Mouse (Mus musculus): ENCODE results near the gene Lrrc3c. TPM values are rescaled to one million over a fixed set of nuclear protein-coding genes. Genes with fewer than 3 reads are reported as not detected.

The Lrrc3c gene
- total RNA-seq (2015; ENCODE audit: low replicate concordance) (not detected in 2 replicates), total RNA-seq (2017; ENCODE audit: low replicate concordance) (not detected in 2 replicates)

- 0 out of 2 replicates have a peak, but pooled peaks have one; percentile 3 for ATAC-seq (replicated peaks; ENCODE audit: low FRiP score, poor library complexity, severe bottlenecking)
Observed at GRCm38 (mm10) chr11:98597991-98598390, at the start of gene Lrrc3c. Lrrc3c (plus strand) TSS chr11:98598291.

- ATAC-seq (replicated peaks; ENCODE audit: low FRiP score, poor library complexity, severe bottlenecking) = no peak
Observed at GRCm38 (mm10) chr11:98549363-98549762, 48.7 kb upstream of the Lrrc3c start.

GRCm38 (mm10) chr11:98550311-98550974 is 47.6 kb upstream of the Lrrc3c start:
- no peak; the same call in 1 of the 2 replicates for ATAC-seq (replicated peaks; ENCODE audit: low FRiP score, poor library complexity, severe bottlenecking)

GRCm38 (mm10) chr11:98550975-98551828 is 46.9 kb upstream of the Lrrc3c start, which contains the start of gene Zpbp2:
Zpbp2 (plus strand) TSS chr11:98551097.
- ATAC-seq (replicated peaks; ENCODE audit: low FRiP score, poor library complexity, severe bottlenecking) = peak; percentile 95

- no peak for ATAC-seq (replicated peaks; ENCODE audit: low FRiP score, poor library complexity, severe bottlenecking)
Observed at GRCm38 (mm10) chr11:98553966-98554365, 44.1 kb upstream of the Lrrc3c start.

- ATAC-seq (replicated peaks; ENCODE audit: low FRiP score, poor library complexity, severe bottlenecking) = no peak
Observed at GRCm38 (mm10) chr11:98555124-98555700, 42.9 kb upstream of the Lrrc3c start.

- no peak for ATAC-seq (replicated peaks; ENCODE audit: low FRiP score, poor library complexity, severe bottlenecking)
Observed at GRCm38 (mm10) chr11:98560942-98561341, 37.1 kb upstream of the Lrrc3c start.

- ATAC-seq (replicated peaks; ENCODE audit: low FRiP score, poor library complexity, severe bottlenecking) = no peak
Observed at GRCm38 (mm10) chr11:98563025-98563424, 35.1 kb upstream of the Lrrc3c start.

GRCm38 (mm10) chr11:98563921-98564414 is 34.1 kb upstream of the Lrrc3c start:
- no peak for ATAC-seq (replicated peaks; ENCODE audit: low FRiP score, poor library complexity, severe bottlenecking)

GRCm38 (mm10) chr11:98568326-98568725 is 29.8 kb upstream of the Lrrc3c start:
- 0 out of 2 replicates have a peak, but pooled peaks have one; percentile 41 for ATAC-seq (replicated peaks; ENCODE audit: low FRiP score, poor library complexity, severe bottlenecking)

GRCm38 (mm10) chr11:98569461-98569860 is 28.6 kb upstream of the Lrrc3c start:
- no peak for ATAC-seq (replicated peaks; ENCODE audit: low FRiP score, poor library complexity, severe bottlenecking)

- ATAC-seq (replicated peaks; ENCODE audit: low FRiP score, poor library complexity, severe bottlenecking) = no peak
Observed at GRCm38 (mm10) chr11:98577776-98578175, 20.3 kb upstream of the Lrrc3c start.

- peak; percentile 52 for ATAC-seq (replicated peaks; ENCODE audit: low FRiP score, poor library complexity, severe bottlenecking)
Observed at GRCm38 (mm10) chr11:98580301-98581121, 17.6 kb upstream of the Lrrc3c start.

- ATAC-seq (replicated peaks; ENCODE audit: low FRiP score, poor library complexity, severe bottlenecking) = peak; percentile 22
Observed at GRCm38 (mm10) chr11:98581286-98582029, 16.6 kb upstream of the Lrrc3c start.

GRCm38 (mm10) chr11:98582030-98582388 is 16.1 kb upstream of the Lrrc3c start:
- peak; percentile 17 for ATAC-seq (replicated peaks; ENCODE audit: low FRiP score, poor library complexity, severe bottlenecking)

- ATAC-seq (replicated peaks; ENCODE audit: low FRiP score, poor library complexity, severe bottlenecking) = peak; percentile 33
Observed at GRCm38 (mm10) chr11:98582551-98583264, 15.4 kb upstream of the Lrrc3c start.

GRCm38 (mm10) chr11:98583265-98583552 is 14.9 kb upstream of the Lrrc3c start:
- ATAC-seq (replicated peaks; ENCODE audit: low FRiP score, poor library complexity, severe bottlenecking) = peak; percentile 48

- 0 out of 2 replicates have a peak, but pooled peaks have one; percentile 13 for ATAC-seq (replicated peaks; ENCODE audit: low FRiP score, poor library complexity, severe bottlenecking)
Observed at GRCm38 (mm10) chr11:98583571-98583970, 14.5 kb upstream of the Lrrc3c start.

Measured in erythroblast, adult 5-6 weeks (primary cell).